Mouse (Mus musculus) hindbrain, embryonic 16.5 days (tissue): ENCODE results near the gene Rnf26. TPM values are rescaled to one million over a fixed set of nuclear protein-coding genes. Genes with fewer than 3 reads are reported as not detected.

Source experiments
- ATAC-seq: fragments of 200-750 bp; cut with Nextera tagmentation; 2 replicates; pipeline ENCODE4 v1.8.0; 2017; ENCODE audit warnings: moderate TSS enrichment, moderate library complexity
- H3K27ac ChIP-seq: fragments of 300-500 bp; sonication (generic); 2 replicates; pipeline ENCODE4 v1.5.1; 2014; ENCODE audit warnings: low read depth, mild to moderate bottlenecking, control low read depth, low read length, moderate library complexity
- H3K27me3 ChIP-seq: fragments of 300-500 bp; sonication (generic); replicated peaks from 2 replicates; pipeline ENCODE4 v1.6.1; 2014; ENCODE audit warnings: low read length; ENCODE audit not compliant: control insufficient read depth, insufficient read depth
- H3K36me3 ChIP-seq: fragments of 300-500 bp; sonication (generic); 2 replicates; pipeline ENCODE4 v1.6.1; 2014; ENCODE audit warnings: mild to moderate bottlenecking, low read length, moderate library complexity, mixed read lengths; ENCODE audit not compliant: control insufficient read depth, insufficient read depth
- H3K4me1 ChIP-seq: fragments of 300-500 bp; sonication (generic); 2 replicates; pipeline ENCODE4 v1.6.1; 2014; ENCODE audit warnings: low read depth, low read length; ENCODE audit not compliant: control insufficient read depth, insufficient read depth
- H3K4me2 ChIP-seq: fragments of 300-500 bp; sonication (generic); 2 replicates; pipeline ENCODE4 v1.6.1; 2014; ENCODE audit warnings: mild to moderate bottlenecking, low read length, control low read depth, moderate library complexity
- H3K4me3 ChIP-seq: fragments of 300-500 bp; sonication (generic); 2 replicates; pipeline ENCODE4 v1.5.1; 2014; ENCODE audit warnings: mild to moderate bottlenecking, low read length, control low read depth, moderate library complexity
- H3K9ac ChIP-seq: fragments of 300-500 bp; sonication (generic); 2 replicates; pipeline ENCODE4 v1.6.1; 2014; ENCODE audit warnings: low read depth, mild to moderate bottlenecking, control low read depth, low read length, moderate library complexity
- H3K9me3 ChIP-seq: fragments of 300-500 bp; sonication (generic); 2 replicates; pipeline ENCODE4 v1.6.1; 2014; ENCODE audit warnings: mild to moderate bottlenecking, low read length, moderate library complexity; ENCODE audit not compliant: control insufficient read depth
- WGBS: fragments of 180-500 bp; shearing (Covaris S2); extraction: QIAGEN DNeasy Blood & Tissue Kit; methylation state at CpG from one replicate; pipeline ENCODE4 v1.1.7; 2014; 5-methylcytosine and 5-hydroxymethylcytosine counted together
- polyA plus RNA-seq: library from polyadenylated mRNA; unstranded; fragments of >200 nt; fragmentation: Nextera tagmentation; extraction: Ambion mirVana; gene quantifications from 2 replicates; pipeline ENCODE4 v1.2.1, GENCODE M21; 2015

The Rnf26 gene
- polyA plus RNA-seq, 1 experiment from 2014 or later, result 33.0 TPM

GRCm38 (mm10) chr9:44104881-44105280 is 8.4 kb downstream of the Rnf26 start:
- Histone ChIP-seq H3K36me3 (no peaks in the 10 kb centered on the region), H3K9me3 (no peaks in the 10 kb centered on the region), H3K4me1 (peaks cover 36% of the 10 kb centered on the region), H3K4me3 (no peak overlapping the region), H3K9ac (no peak overlapping the region), H3K27me3 (no peaks in the 10 kb centered on the region), H3K27ac (no peak overlapping the region), H3K4me2 (no peak overlapping the region)
- WGBS, result 92% methylated on average over 7 of the region's 7 CpGs
- ATAC-seq, result no peak

- Histone ChIP-seq H3K9ac (no peak within 1 kb of the TSS), H3K36me3 (no peaks in the 10 kb centered on the region), H3K4me3 (no peak within 1 kb of the TSS), H3K27ac (no peak within 1 kb of the TSS), H3K9me3 (no peaks in the 10 kb centered on the region), H3K4me1 (peaks cover 5% of the 10 kb centered on the region), H3K27me3 (no peaks in the 10 kb centered on the region), H3K4me2 (no peak within 1 kb of the TSS)
- ATAC-seq, result no peak
- 71% methylated on average over 9 of the region's 9 CpGs for WGBS
Measured at GRCm38 (mm10) chr9:44101490-44101889, 11.8 kb downstream of the Rnf26 start, which contains the start of gene Mfrp. Gene Mfrp (plus strand): TSS chr9:44101729.

- Histone ChIP-seq H3K27ac (peak overlapping the region; percentile 52; the same call in 1 of the 2 replicates), H3K27me3 (no peaks in the 10 kb centered on the region), H3K36me3 (no peaks in the 10 kb centered on the region), H3K4me2 (no peak overlapping the region), H3K4me3 (no peak overlapping the region), H3K4me1 (peaks cover 6% of the 10 kb centered on the region), H3K9me3 (no peaks in the 10 kb centered on the region), H3K9ac (no peak overlapping the region)
- WGBS, result 18% methylated on average over 9 of the region's 9 CpGs
- peak; percentile 75 for ATAC-seq
Measured at GRCm38 (mm10) chr9:44096536-44096935, 16.8 kb downstream of the Rnf26 start.

GRCm38 (mm10) chr9:44095781-44096180 is 17.5 kb downstream of the Rnf26 start:
- 82% methylated on average over 9 of the region's 9 CpGs for WGBS

GRCm38 (mm10) chr9:44094737-44095136 is 18.6 kb downstream of the Rnf26 start:
- WGBS, result 91% methylated on average over 3 of the region's 3 CpGs
- no peaks in the 10 kb centered on the region; the same call in 1 of the 2 replicates for H3K36me3 ChIP-seq
- no peak overlapping the region for H3K9ac ChIP-seq
- H3K9me3 ChIP-seq, result no peaks in the 10 kb centered on the region
- H3K27me3 ChIP-seq, result no peaks in the 10 kb centered on the region
- no peak overlapping the region for H3K27ac ChIP-seq
- H3K4me2 ChIP-seq, result no peak overlapping the region
- no peak overlapping the region for H3K4me3 ChIP-seq
- peaks cover 6% of the 10 kb centered on the region for H3K4me1 ChIP-seq
- ATAC-seq, result no peak

More at GRCm38 (mm10) chr9:44095781-44096180, 17.5 kb downstream of the Rnf26 start:
- Histone ChIP-seq H3K9me3 (no peaks in the 10 kb centered on the region), H3K4me3 (no peak overlapping the region), H3K27ac (no peak overlapping the region), H3K27me3 (no peaks in the 10 kb centered on the region), H3K4me1 (peaks cover 6% of the 10 kb centered on the region), H3K9ac (no peak overlapping the region), H3K36me3 (no peaks in the 10 kb centered on the region; the same call in 1 of the 2 replicates), H3K4me2 (no peak overlapping the region)
- ATAC-seq, result no peak

- no peaks in the 10 kb centered on the region; the same call in 1 of the 2 replicates for H3K36me3 ChIP-seq
- H3K4me2 ChIP-seq, result peak overlapping the region; percentile 58
- H3K27ac ChIP-seq, result no peak overlapping the region
- H3K9me3 ChIP-seq, result no peaks in the 10 kb centered on the region
- WGBS, result 27% methylated on average over 24 of the region's 24 CpGs
- ATAC-seq, result peak; percentile 69
- no peaks in the 10 kb centered on the region for H3K27me3 ChIP-seq
- H3K9ac ChIP-seq, result no peak overlapping the region
- peaks cover 6% of the 10 kb centered on the region for H3K4me1 ChIP-seq
- peak overlapping the region; percentile 24 for H3K4me3 ChIP-seq
Measured at GRCm38 (mm10) chr9:44093612-44094503, 19.5 kb downstream of the Rnf26 start.

GRCm38 (mm10) chr9:44088877-44089608 is 24.3 kb downstream of the Rnf26 start:
- Histone ChIP-seq H3K9ac (no peak overlapping the region), H3K9me3 (no peaks in the 10 kb centered on the region), H3K36me3 (no peaks in the 10 kb centered on the region; the same call in 1 of the 2 replicates), H3K4me3 (no peak overlapping the region), H3K27me3 (peaks cover 13% of the 10 kb centered on the region), H3K27ac (no peak overlapping the region), H3K4me1 (peaks cover 21% of the 10 kb centered on the region), H3K4me2 (no peak overlapping the region)
- ATAC-seq, result no peak
- WGBS, result 70% methylated on average over 12 of the region's 12 CpGs

- WGBS, result 14% methylated on average over 15 of the region's 15 CpGs
- Histone ChIP-seq H3K36me3 (no peaks in the 10 kb centered on the region; the same call in 1 of the 2 replicates), H3K27me3 (peaks cover 13% of the 10 kb centered on the region), H3K9me3 (no peaks in the 10 kb centered on the region), H3K4me3 (no peak overlapping the region), H3K4me1 (peaks cover 24% of the 10 kb centered on the region), H3K27ac (no peak overlapping the region), H3K9ac (peak overlapping the region; percentile 5; the same call in 1 of the 2 replicates), H3K4me2 (no peak overlapping the region)
- no peak for ATAC-seq
Measured at GRCm38 (mm10) chr9:44087761-44088455, 25.4 kb downstream of the Rnf26 start.
